Mouse (Mus musculus) kidney, embryonic 15.5 days (tissue): ENCODE measurements at regions not wholly inside any gene's neighbourhood (a gene's known extent, or its start where the extent isn't known, plus 50 kb on each side); places are given as distances from the start of the nearest gene placed in this dataset.

Experiments
- ATAC-seq: fragments of 200-750 bp; cut with Nextera tagmentation; replicated peaks from 2 replicates; pipeline ENCODE4 v1.8.0; 2017; ENCODE audit warnings: moderate TSS enrichment; ENCODE audit not compliant: low FRiP score
- H3K27ac ChIP-seq: fragments of 300-500 bp; sonication (generic); 2 replicates; pipeline ENCODE4 v1.5.1; 2015; ENCODE audit warnings: mild to moderate bottlenecking, inconsistent platforms
- H3K27me3 ChIP-seq: fragments of 300-500 bp; sonication (generic); 2 replicates; pipeline ENCODE4 v1.6.1; 2015; ENCODE audit warnings: inconsistent platforms
- H3K36me3 ChIP-seq: fragments of 300-500 bp; sonication (generic); 2 replicates; pipeline ENCODE4 v1.6.1; 2015; ENCODE audit warnings: inconsistent platforms
- H3K4me1 ChIP-seq: fragments of 300-500 bp; sonication (generic); 2 replicates; pipeline ENCODE4 v1.6.1; 2015; ENCODE audit warnings: inconsistent platforms
- H3K4me2 ChIP-seq: fragments of 300-500 bp; sonication (generic); 2 replicates; pipeline ENCODE4 v1.6.1; 2015; ENCODE audit warnings: moderate library complexity, mild to moderate bottlenecking, inconsistent platforms
- H3K4me3 ChIP-seq: fragments of 300-500 bp; sonication (generic); replicated peaks from 2 replicates; pipeline ENCODE4 v1.5.1; 2015; ENCODE audit warnings: mild to moderate bottlenecking, inconsistent platforms
- H3K9ac ChIP-seq: fragments of 300-500 bp; sonication (generic); 2 replicates; pipeline ENCODE4 v1.6.1; 2015; ENCODE audit warnings: mild to moderate bottlenecking, inconsistent platforms
- H3K9me3 ChIP-seq: fragments of 300-500 bp; sonication (generic); replicated peaks from 2 replicates; pipeline ENCODE4 v1.6.1; 2016; ENCODE audit warnings: inconsistent platforms
- WGBS: fragments of 180-500 bp; shearing (Covaris S2); methylation state at CpG from one replicate; pipeline ENCODE4 v1.1.7; 2015; ENCODE audit warnings: mixed read lengths; 5-methylcytosine and 5-hydroxymethylcytosine counted together

DNA sequence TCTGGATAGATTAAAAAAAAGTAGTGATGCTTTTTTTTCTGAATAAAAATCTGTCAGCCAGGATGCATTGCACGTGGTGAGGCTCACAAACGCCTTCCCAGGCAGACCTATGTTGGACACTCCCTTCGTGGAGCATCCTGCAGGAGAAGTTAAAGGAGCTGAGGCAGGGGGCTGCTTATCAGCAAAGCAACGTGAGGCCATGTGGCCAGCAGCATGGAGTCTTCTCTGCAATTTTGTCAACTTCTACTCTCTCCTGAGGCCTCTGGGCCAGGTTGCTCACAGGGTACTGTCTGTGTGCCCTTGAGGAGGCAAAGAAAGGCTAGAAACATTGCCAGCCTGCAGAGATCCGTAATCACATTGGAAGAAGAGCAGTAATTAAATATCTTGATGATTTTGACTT lies 140.0 kb upstream of the Gm17728 start:
- H3K27me3 ChIP-seq: no peaks in the 10 kb centered on the region
- H3K9me3 ChIP-seq: no peaks in the 10 kb centered on the region
- WGBS: 78% methylated on average over 5 of the region's 5 CpGs
- no peak overlapping the region for H3K4me3 ChIP-seq
- no peak for ATAC-seq
- no peak overlapping the region for H3K27ac ChIP-seq
- H3K4me1 ChIP-seq: no peaks in the 10 kb centered on the region
- H3K9ac ChIP-seq: no peak overlapping the region
- H3K4me2 ChIP-seq: no peak overlapping the region
- H3K36me3 ChIP-seq: no peaks in the 10 kb centered on the region

DNA sequence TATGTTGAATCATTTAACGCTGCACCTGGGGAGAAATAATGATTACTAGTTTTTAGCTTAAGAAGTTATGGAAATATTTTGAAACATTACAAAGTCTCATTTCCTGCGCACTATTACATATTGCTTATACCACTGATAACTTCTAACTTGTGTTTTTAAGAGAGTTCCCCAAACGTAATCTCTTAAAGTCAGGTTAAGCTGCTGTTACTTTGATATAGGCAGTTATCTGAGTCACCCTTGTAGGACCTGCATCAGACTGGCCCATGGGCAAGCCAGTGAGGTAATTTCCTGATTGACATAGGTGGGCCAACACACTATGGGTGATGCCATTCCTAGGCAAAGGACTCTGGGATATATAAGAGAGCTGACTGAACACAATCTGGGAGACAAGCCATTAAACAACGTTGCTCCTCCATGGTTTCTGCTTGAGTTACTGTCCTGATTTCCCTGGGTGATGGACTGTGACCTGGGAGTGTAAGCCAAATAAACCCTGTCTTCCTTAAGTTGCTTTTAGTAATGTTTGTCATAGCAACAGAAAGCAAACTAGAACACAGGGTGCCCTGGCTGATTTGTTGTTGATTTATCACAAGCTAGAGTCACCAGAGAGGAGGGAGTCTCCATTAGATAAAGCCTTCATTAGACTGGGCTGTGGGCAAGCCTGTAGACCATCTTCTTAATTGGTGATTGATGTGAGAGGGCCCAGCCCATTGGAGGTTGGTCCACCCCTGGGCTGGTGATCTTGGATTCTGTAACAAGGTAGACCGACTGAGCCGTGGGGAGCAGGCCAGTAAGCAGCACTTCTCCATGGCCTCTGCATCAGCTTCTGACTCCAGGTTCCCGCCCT lies 139.3 kb upstream of the Gm17728 start:
- no peak overlapping the region for H3K9ac ChIP-seq
- WGBS: 68% methylated on average over 7 of the region's 7 CpGs
- no peak overlapping the region for H3K27ac ChIP-seq
- ATAC-seq: peak; percentile 79
- no peaks in the 10 kb centered on the region for H3K27me3 ChIP-seq
- no peaks in the 10 kb centered on the region for H3K9me3 ChIP-seq
- no peak overlapping the region for H3K4me2 ChIP-seq
- H3K36me3 ChIP-seq: no peaks in the 10 kb centered on the region
- no peak overlapping the region for H3K4me3 ChIP-seq
- H3K4me1 ChIP-seq: no peaks in the 10 kb centered on the region

DNA sequence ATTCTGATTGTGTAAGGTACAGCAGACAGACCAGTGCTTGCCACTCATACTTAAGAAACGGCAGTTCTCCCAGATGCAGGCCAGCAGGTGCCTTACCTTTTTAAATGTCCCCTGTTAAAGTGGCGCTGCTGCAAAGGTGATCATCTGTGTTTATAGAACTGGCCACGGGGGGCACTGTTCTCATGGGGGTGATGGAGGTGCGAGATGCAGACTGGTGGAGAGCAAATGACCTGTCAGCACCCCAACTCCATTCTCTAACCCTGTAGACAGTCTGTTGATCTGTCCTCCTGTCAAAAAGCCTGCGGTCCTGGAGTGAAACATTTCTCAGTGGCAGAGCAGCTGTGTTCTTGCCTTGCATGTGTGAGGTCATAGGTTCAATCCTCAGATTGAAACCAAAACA lies 135.4 kb upstream of the Gm17728 start:
- ATAC-seq: no peak
- H3K27ac ChIP-seq: no peak overlapping the region
- 53% methylated on average over 5 of the region's 5 CpGs for whole genome bisulfite sequencing
- H3K36me3 ChIP-seq: no peaks in the 10 kb centered on the region
- H3K9ac ChIP-seq: no peak overlapping the region
- no peaks in the 10 kb centered on the region for H3K4me1 ChIP-seq
- H3K4me2 ChIP-seq: no peak overlapping the region
- H3K27me3 ChIP-seq: no peaks in the 10 kb centered on the region
- H3K4me3 ChIP-seq: no peak overlapping the region
- H3K9me3 ChIP-seq: no peaks in the 10 kb centered on the region

DNA sequence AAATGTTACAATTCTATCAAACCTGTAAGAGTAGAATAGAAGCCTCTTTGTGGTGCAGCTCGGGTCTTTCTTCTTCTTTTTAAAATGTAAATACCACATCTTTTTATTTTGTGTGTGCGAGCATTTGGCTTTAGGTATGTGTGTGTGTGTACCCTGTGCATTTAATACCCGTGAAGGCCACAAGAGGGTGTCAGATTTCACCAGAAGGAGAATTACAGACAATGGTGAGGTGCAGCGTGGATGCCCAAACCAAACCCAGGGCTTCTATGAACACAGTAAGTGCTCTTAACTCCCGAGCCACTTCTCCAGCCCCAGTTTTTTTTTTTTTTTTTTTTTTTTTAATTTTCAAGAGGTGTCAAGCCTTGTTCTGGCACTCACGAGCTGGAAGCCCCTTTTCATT lies 135.0 kb upstream of the Gm17728 start:
- H3K4me2 ChIP-seq: no peak overlapping the region
- no peak overlapping the region for H3K27ac ChIP-seq
- H3K27me3 ChIP-seq: no peaks in the 10 kb centered on the region
- H3K9me3 ChIP-seq: no peaks in the 10 kb centered on the region
- H3K4me1 ChIP-seq: no peaks in the 10 kb centered on the region
- H3K4me3 ChIP-seq: no peak overlapping the region
- H3K9ac ChIP-seq: no peak overlapping the region
- ATAC-seq: no peak
- 77% methylated on average over 6 of the region's 6 CpGs for WGBS
- no peaks in the 10 kb centered on the region for H3K36me3 ChIP-seq

DNA sequence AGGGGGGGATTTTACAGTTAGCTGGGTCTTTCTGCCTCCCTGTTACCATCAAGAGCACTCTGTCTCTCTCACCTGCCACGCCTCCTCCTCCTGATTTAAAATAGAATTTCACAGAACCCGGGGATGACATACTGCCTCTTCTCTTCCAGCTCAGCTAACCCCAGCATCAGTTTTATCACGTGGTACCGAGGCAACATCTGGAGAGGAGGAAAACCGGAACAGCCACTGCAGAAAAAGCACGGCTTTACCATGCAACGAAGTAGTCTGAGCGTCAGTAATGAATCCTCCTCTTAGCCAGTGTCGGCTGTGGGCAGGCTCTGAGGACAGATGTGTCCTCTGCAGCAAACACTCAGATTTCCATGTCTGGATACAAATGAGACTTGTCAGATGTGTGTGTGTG lies 134.2 kb upstream of the Gm17728 start:
- 50% methylated on average over 9 of the region's 9 CpGs for WGBS
- H3K4me3 ChIP-seq: no peak overlapping the region
- H3K4me2 ChIP-seq: no peak overlapping the region
- no peaks in the 10 kb centered on the region for H3K36me3 ChIP-seq
- no peaks in the 10 kb centered on the region for H3K27me3 ChIP-seq
- no peaks in the 10 kb centered on the region for H3K9me3 ChIP-seq
- no peak for ATAC-seq
- no peaks in the 10 kb centered on the region for H3K4me1 ChIP-seq
- H3K9ac ChIP-seq: no peak overlapping the region
- no peak overlapping the region for H3K27ac ChIP-seq

DNA sequence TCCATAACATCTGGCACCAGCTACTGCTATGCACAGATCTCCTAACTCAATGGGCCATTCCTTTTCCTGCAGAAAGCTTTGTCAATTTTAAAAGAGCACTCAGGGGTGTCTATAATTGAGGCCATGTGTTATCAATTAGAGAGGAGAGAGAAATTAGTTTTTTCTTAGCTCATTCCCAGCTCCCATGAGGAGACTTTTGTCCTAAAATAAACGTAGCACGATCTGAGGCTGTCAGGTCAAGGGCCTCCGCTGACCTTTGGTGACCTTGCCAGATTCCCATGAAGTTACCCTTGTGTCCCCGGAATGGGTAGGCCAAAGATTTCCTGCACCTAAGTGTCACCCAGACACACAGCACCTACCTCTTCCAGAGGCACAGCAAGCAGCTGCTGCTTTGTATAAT lies 130.3 kb upstream of the Gm17728 start:
- no peak for ATAC-seq
- Histone ChIP-seq H3K4me3 (no peak overlapping the region), H3K4me1 (no peaks in the 10 kb centered on the region), H3K9ac (no peak overlapping the region), H3K36me3 (no peaks in the 10 kb centered on the region), H3K27ac (no peak overlapping the region), H3K9me3 (no peaks in the 10 kb centered on the region), H3K27me3 (no peaks in the 10 kb centered on the region), H3K4me2 (no peak overlapping the region)
- WGBS: 38% methylated on average over 4 of the region's 4 CpGs

DNA sequence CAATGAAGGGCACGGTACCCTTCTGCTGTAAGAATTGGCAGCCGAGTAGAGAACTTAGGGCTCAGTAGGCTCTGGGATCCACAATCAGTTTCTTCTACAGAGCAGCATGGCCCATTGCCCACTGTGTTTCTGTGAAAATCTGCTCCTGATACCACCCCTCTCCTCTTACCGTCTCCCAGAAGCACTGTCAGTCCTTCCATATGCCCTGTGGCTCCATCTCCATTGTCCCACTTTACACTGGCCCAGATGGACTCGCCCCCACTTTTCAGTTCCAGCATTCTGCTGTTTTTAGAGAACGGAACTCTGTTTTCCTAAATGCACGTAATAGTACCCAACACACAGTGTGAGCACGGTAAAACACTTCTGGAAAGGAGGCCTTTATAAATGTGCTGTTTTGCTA lies 129.6 kb upstream of the Gm17728 start:
- Histone ChIP-seq H3K36me3 (no peaks in the 10 kb centered on the region), H3K27me3 (no peaks in the 10 kb centered on the region), H3K4me3 (no peak overlapping the region), H3K27ac (no peak overlapping the region), H3K4me1 (no peaks in the 10 kb centered on the region), H3K9ac (no peak overlapping the region), H3K4me2 (no peak overlapping the region), H3K9me3 (no peaks in the 10 kb centered on the region)
- ATAC-seq: no peak
- WGBS: 88% methylated on average over 7 of the region's 7 CpGs

DNA sequence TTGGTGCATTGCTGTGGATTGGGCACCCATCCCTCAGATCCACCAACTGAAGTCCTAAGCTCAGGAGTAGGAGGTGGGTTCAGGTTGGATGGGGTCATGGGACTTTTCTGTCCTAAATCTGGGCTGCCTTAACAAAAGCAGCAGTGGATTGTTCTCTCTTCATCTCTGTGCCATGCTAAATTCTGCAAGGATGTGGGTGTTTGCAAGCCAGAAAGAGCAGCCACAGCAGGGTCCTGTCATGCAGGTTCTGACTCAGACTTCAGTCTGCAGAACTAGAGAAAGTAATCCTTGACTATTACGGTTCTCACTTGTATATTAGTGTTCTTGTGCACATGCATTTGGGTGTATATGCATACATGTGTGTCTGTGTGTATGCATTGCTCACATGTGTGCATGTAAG lies 125.5 kb upstream of the Gm17728 start:
- WGBS: 93% methylated on average over 1 of the region's 1 CpGs
- no peak overlapping the region for H3K4me2 ChIP-seq
- H3K9me3 ChIP-seq: no peaks in the 10 kb centered on the region
- H3K27ac ChIP-seq: no peak overlapping the region
- H3K27me3 ChIP-seq: no peaks in the 10 kb centered on the region
- H3K9ac ChIP-seq: no peak overlapping the region
- H3K36me3 ChIP-seq: no peaks in the 10 kb centered on the region
- no peak for ATAC-seq
- H3K4me3 ChIP-seq: no peak overlapping the region
- no peaks in the 10 kb centered on the region for H3K4me1 ChIP-seq

DNA sequence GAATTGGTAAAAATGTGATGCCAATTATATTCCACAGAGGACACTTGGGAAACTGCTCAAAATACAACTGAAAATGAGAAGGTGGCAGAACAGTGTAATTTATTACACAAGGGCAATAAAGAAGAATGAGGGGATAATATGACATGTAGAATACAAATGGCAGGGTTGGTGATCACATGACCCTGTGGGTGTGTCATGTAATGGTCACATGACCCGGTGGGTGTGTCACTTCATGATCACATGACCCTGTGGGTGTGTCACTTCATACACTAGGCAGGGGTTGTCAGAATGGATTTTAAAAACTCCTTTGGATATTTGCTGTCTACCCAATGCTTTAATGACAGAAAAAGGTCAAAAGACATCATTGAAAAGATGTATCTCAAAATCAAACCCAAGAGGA lies 123.6 kb upstream of the Gm17728 start:
- H3K4me2 ChIP-seq: no peak overlapping the region
- no peaks in the 10 kb centered on the region for H3K27me3 ChIP-seq
- H3K9me3 ChIP-seq: no peaks in the 10 kb centered on the region
- no peak for ATAC-seq
- H3K27ac ChIP-seq: no peak overlapping the region
- no peak overlapping the region for H3K4me3 ChIP-seq
- 92% methylated on average over 1 of the region's 1 CpGs for WGBS
- no peak overlapping the region for H3K9ac ChIP-seq
- H3K36me3 ChIP-seq: no peaks in the 10 kb centered on the region
- no peaks in the 10 kb centered on the region for H3K4me1 ChIP-seq

DNA sequence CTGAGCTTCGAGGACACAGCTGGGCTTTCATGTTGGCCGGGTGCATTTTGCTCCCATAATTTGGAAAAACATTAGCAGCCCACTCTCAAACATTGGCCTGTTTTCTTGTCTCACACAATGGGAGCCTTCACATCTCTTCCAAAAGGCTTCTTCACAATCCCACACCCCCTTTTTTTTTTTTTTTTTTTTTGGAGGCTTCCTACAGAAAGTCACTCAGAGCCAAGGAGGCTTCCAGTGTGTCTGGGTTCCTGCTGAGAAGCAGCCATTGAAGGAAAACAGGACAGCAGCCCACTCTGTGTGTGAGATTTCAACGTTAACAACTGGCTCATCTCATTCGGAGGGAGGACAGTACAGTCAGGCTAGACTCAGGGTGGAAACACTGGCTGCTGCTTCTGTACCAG lies 120.8 kb upstream of the Gm17728 start:
- Histone ChIP-seq H3K4me1 (no peaks in the 10 kb centered on the region), H3K9me3 (no peaks in the 10 kb centered on the region), H3K4me3 (no peak overlapping the region), H3K4me2 (no peak overlapping the region), H3K27ac (no peak overlapping the region), H3K9ac (no peak overlapping the region), H3K36me3 (no peaks in the 10 kb centered on the region), H3K27me3 (no peaks in the 10 kb centered on the region)
- 70% methylated on average over 4 of the region's 4 CpGs for WGBS
- ATAC-seq: no peak

DNA sequence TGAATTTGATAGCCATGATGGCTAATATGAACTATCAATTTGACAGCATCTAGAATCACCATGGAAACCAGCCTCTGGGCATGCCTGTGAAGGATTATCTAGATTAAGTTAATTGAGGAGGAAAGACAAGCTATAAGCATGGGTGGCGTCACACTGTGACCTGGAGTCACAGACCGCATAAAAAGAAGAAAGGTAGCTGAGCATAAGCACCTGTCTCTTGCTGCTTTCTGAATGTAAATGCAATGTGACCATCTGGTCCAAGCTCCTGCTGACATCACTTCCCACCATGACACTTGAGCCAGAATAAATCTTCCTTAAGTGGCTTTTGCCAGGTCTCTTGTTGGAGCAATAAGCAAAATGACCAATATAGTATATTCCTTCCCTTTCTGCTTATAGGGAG lies 113.4 kb upstream of the Gm17728 start:
- H3K4me3 ChIP-seq: no peak overlapping the region
- H3K4me2 ChIP-seq: no peak overlapping the region
- no peak for ATAC-seq
- no peaks in the 10 kb centered on the region for H3K9me3 ChIP-seq
- H3K27ac ChIP-seq: no peak overlapping the region
- no peaks in the 10 kb centered on the region for H3K27me3 ChIP-seq
- no peaks in the 10 kb centered on the region for H3K36me3 ChIP-seq
- WGBS: 70% methylated on average over 2 of the region's 2 CpGs
- H3K9ac ChIP-seq: no peak overlapping the region
- H3K4me1 ChIP-seq: no peaks in the 10 kb centered on the region

DNA sequence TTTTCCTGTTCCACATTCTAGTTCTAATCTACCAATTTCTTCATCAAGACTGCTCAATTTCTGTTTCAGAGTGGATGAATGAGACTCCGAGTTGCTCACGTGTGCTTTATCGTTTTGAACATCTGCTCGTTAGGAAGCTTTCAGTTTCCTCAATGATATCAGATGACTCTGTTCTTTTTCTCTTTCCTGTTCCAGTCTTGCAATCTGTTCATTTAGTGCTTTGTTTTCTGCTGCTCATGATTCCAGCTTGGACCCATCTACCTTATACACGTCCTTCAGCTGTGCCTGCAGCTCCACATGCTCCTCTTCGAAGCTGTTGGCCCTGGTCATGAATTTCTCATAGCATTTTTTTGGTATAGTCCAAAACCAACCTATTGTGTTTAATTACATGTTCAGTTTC lies 99.1 kb upstream of the Gm17728 start:
- Histone ChIP-seq H3K27me3 (no peaks in the 10 kb centered on the region), H3K4me2 (no peak overlapping the region), H3K9me3 (no peaks in the 10 kb centered on the region), H3K27ac (no peak overlapping the region), H3K36me3 (no peaks in the 10 kb centered on the region), H3K4me1 (no peaks in the 10 kb centered on the region), H3K9ac (no peak overlapping the region), H3K4me3 (no peak overlapping the region)
- ATAC-seq: no peak
- WGBS: 77% methylated on average over 6 of the region's 6 CpGs

DNA sequence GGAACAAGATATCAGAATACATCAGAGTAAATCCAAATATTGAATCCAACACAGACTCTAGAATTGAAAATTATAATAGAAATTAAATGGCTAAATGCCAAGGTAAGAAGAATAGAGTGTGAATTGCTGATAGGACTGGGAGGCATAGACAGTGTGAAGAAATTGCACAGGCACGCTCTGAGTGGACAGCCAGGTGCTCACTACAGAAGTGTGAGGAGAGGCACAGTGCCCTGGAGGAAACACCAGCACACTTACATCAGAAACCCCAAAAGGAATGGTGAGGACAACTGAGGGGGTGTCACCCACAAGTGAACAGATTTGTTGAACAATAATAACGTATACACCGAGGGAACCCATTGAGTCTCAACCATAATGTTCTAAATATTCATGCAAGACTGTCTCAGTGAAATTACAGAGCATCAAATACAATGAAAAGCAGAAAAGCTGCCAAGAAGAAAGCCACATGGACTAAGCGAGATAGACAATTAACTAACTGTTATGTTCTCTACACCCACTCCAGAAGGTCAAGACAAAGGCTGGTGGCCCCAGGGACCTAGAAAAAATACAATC lies 92.9 kb upstream of the Gm17728 start:
- WGBS: 81% methylated on average over 4 of the region's 4 CpGs
- H3K4me1 ChIP-seq: no peaks in the 10 kb centered on the region
- ATAC-seq: no peak

More for the DNA sequence above, 92.9 kb upstream of the Gm17728 start:
- H3K9me3 ChIP-seq: no peaks in the 10 kb centered on the region
- no peak overlapping the region for H3K4me2 ChIP-seq
- H3K4me3 ChIP-seq: no peak overlapping the region
- H3K36me3 ChIP-seq: no peaks in the 10 kb centered on the region
- no peak overlapping the region for H3K27ac ChIP-seq
- H3K27me3 ChIP-seq: no peaks in the 10 kb centered on the region
- no peak overlapping the region for H3K9ac ChIP-seq
